Mouse (Mus musculus) small intestine, adult 2 months (tissue): ENCODE data around the gene 1700093K21Rik.

Experiments
- CTCF ChIP-seq: fragments of 200-500 bp; IDR thresholded peaks from 2 replicates; pipeline ENCODE4 v1.5.1; 2012; ENCODE audit warnings: low read depth, mild to moderate bottlenecking, control low read depth, inconsistent platforms, low read length, moderate library complexity, mixed read lengths; ENCODE audit not compliant: insufficient replicate concordance, insufficient read length; ENCODE audit errors: extremely low read depth
- POLR2A ChIP-seq: fragments of 200-500 bp; IDR thresholded peaks from 2 replicates; pipeline ENCODE4 v1.6.1; 2012; ENCODE audit warnings: low read depth, mild to moderate bottlenecking, control low read depth, inconsistent platforms, low read length, moderate library complexity

DNA sequence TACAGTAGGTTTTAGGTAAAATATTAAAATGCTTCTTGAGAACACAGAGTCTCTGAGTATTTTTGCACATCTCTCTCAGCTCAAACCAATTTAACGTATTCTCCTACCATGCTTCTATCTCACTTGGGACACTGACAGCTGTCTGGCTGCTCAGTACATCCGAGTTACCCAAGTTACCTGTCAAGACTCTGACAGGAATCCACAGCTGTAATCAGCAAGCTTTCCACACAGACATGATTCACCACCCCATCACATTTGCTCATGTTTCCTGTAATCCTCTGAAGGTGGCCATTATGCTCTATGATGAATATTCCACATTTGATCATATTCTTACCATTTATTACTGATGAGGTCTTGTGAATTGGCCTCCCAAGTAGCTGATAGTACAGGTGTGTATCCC lies 5.6 kb downstream of the 1700093K21Rik start:
- TF ChIP-seq CTCF = no peak
- TF ChIP-seq POLR2A = no peak
